Mouse (Mus musculus): ENCODE measurements around the gene Itgal. TPM values are rescaled to one million over a fixed set of nuclear protein-coding genes. Genes with fewer than 3 reads are reported as not detected.

The Itgal gene
- polyA plus RNA-seq, 2 experiments, result 4.0 to 6.4 TPM

GRCm38 (mm10) chr7:127272566-127272965 lies 23.5 kb upstream of the Itgal start:
- WGBS (ENCODE audit: insufficient replicate concordance), result 81% methylated on average over 15 of the region's 15 CpGs
- no peak for ATAC-seq (ENCODE audit: insufficient read depth)
- peak overlapping the region; percentile 73 to 90 for H3K4me3 ChIP-seq (ENCODE audit: insufficient read depth in 1 of 2, low read depth in 2 of 2, low read length in 2 of 2)
- H3K36me3 ChIP-seq (replicated peaks; ENCODE audit: control insufficient read depth, insufficient read depth, low read depth), result peaks cover 8% of the 10 kb centered on the region
- no peak for TF ChIP-seq EP300 (IDR thresholded peaks at IDR 0.05; ENCODE audit: low read depth)
- no peak for TF ChIP-seq CTCF (IDR thresholded peaks at IDR 0.05; ENCODE audit: low read depth)
- peak overlapping the region; percentile 72 for H3K9ac ChIP-seq (replicated peaks)
- no peaks in the 10 kb centered on the region for H3K9me3 ChIP-seq (ENCODE audit: control insufficient read depth, low read length)
- H3K4me2 ChIP-seq (ENCODE audit: low read depth), result peak overlapping the region; percentile 93
- no peak overlapping the region for H3K27ac ChIP-seq
- no peaks in the 10 kb centered on the region for H3K27me3 ChIP-seq (ENCODE audit: control insufficient read depth, insufficient read depth, low read length)
- peaks cover 6 to 26% of the 10 kb centered on the region in 2 experiments for H3K4me1 ChIP-seq (replicated peaks; ENCODE audit: control insufficient read depth in 2 of 2, insufficient read depth in 2 of 2, low read length in 1 of 2)
- no peak for DNase-seq (ENCODE audit: low read depth in 3 of 3, low spot score in 3 of 3)

- Histone ChIP-seq H3K36me3 (replicated peaks; ENCODE audit: control insufficient read depth, insufficient read depth, low read depth) (peaks cover 8% of the 10 kb centered on the region), H3K9me3 (ENCODE audit: control insufficient read depth, low read length) (no peaks in the 10 kb centered on the region), H3K9ac (replicated peaks) (peak overlapping the region; percentile 72), H3K4me1 (replicated peaks; ENCODE audit: control insufficient read depth in 2 of 2, insufficient read depth in 2 of 2, low read length in 1 of 2) (peaks cover 6 to 29% of the 10 kb centered on the region in 2 experiments), H3K27me3 (ENCODE audit: control insufficient read depth, insufficient read depth, low read length) (no peaks in the 10 kb centered on the region), H3K4me2 (ENCODE audit: low read depth) (peak overlapping the region; percentile 93), H3K27ac (peak overlapping the region; percentile 35), H3K4me3 (ENCODE audit: insufficient read depth in 1 of 2, low read depth in 2 of 2, low read length in 2 of 2) (peak overlapping the region; percentile 73 to 90)
- ATAC-seq (ENCODE audit: insufficient read depth) (peak; percentile 46), DNase-seq (ENCODE audit: low read depth in 3 of 3, low spot score in 3 of 3) (no peak)
- TF ChIP-seq EP300 (IDR thresholded peaks at IDR 0.05; ENCODE audit: low read depth) (no peak), CTCF (IDR thresholded peaks at IDR 0.05; ENCODE audit: low read depth) (0 out of 2 replicates have a peak, but pooled peaks have one; percentile 2)
- 10% methylated on average over 50 of the region's 50 CpGs for WGBS (ENCODE audit: insufficient replicate concordance)
These were observed 22.7 kb upstream of the Itgal start for GRCm38 (mm10) chr7:127273118-127273923.

GRCm38 (mm10) chr7:127273925-127274789 lies 21.9 kb upstream of the Itgal start, which contains the start of gene Sephs2:
Gene Sephs2, minus strand, starts transcription at chr7:127274055.
- Histone ChIP-seq H3K36me3 (replicated peaks; ENCODE audit: control insufficient read depth, insufficient read depth, low read depth) (peaks cover 8% of the 10 kb centered on the region), H3K27me3 (ENCODE audit: control insufficient read depth, insufficient read depth, low read length) (no peaks in the 10 kb centered on the region), H3K9me3 (ENCODE audit: control insufficient read depth, low read length) (no peaks in the 10 kb centered on the region), H3K4me3 (ENCODE audit: insufficient read depth in 1 of 2, low read depth in 2 of 2, low read length in 2 of 2) (peak within 1 kb of the TSS; percentile 73 to 90), H3K4me2 (ENCODE audit: low read depth) (peak within 1 kb of the TSS; percentile 93), H3K27ac (peak within 1 kb of the TSS; percentile 35), H3K4me1 (replicated peaks; ENCODE audit: control insufficient read depth in 2 of 2, insufficient read depth in 2 of 2, low read length in 1 of 2) (peaks cover 6 to 29% of the 10 kb centered on the region in 2 experiments), H3K9ac (replicated peaks) (peak within 1 kb of the TSS; percentile 72)
- DNase-seq (ENCODE audit: low read depth in 3 of 3, low spot score in 3 of 3), result peak; percentile 92 to 95 (median 93)
- ATAC-seq (ENCODE audit: insufficient read depth), result peak; percentile 88
- peak; percentile 41; the same call in 1 of the 2 replicates for TF ChIP-seq EP300 (IDR thresholded peaks at IDR 0.05; ENCODE audit: low read depth)
- no peak for TF ChIP-seq CTCF (IDR thresholded peaks at IDR 0.05; ENCODE audit: low read depth)
- WGBS (ENCODE audit: insufficient replicate concordance), result 3% methylated on average over 39 of the region's 39 CpGs

GRCm38 (mm10) chr7:127276519-127276961 lies 19.5 kb upstream of the Itgal start:
- peak overlapping the region; percentile 27; the same call in 1 of the 2 replicates for H3K27ac ChIP-seq
- H3K9ac ChIP-seq (replicated peaks), result no peak overlapping the region
- no peak for ATAC-seq (ENCODE audit: insufficient read depth)
- peaks cover 4% of the 10 kb centered on the region for H3K36me3 ChIP-seq (replicated peaks; ENCODE audit: control insufficient read depth, insufficient read depth, low read depth)
- H3K4me1 ChIP-seq (replicated peaks; ENCODE audit: control insufficient read depth in 2 of 2, insufficient read depth in 2 of 2, low read length in 1 of 2), result peaks cover 6 to 29% of the 10 kb centered on the region in 2 experiments
- DNase-seq (ENCODE audit: low read depth in 3 of 3, low spot score in 3 of 3), result no peak
- no peak overlapping the region for H3K4me2 ChIP-seq (ENCODE audit: low read depth)
- no peaks in the 10 kb centered on the region for H3K9me3 ChIP-seq (ENCODE audit: control insufficient read depth, low read length)
- TF ChIP-seq CTCF (IDR thresholded peaks at IDR 0.05; ENCODE audit: low read depth) (no peak), EP300 (IDR thresholded peaks at IDR 0.05; ENCODE audit: low read depth) (no peak)
- no peak overlapping the region for H3K4me3 ChIP-seq (ENCODE audit: insufficient read depth in 1 of 2, low read depth in 2 of 2, low read length in 2 of 2)
- WGBS (ENCODE audit: insufficient replicate concordance), result 60% methylated on average over 5 of the region's 5 CpGs
- no peaks in the 10 kb centered on the region for H3K27me3 ChIP-seq (ENCODE audit: control insufficient read depth, insufficient read depth, low read length)
